Mouse (Mus musculus) stomach, embryonic 14.5 days (tissue): ENCODE data around the gene Pcnx2. TPM values are rescaled to one million over a fixed set of nuclear protein-coding genes. Genes with fewer than 3 reads are reported as not detected.

Experiments
- ATAC-seq: fragments of 200-750 bp; cut with Nextera tagmentation; 2 replicates; pipeline ENCODE4 v1.8.0; 2017; ENCODE audit warnings: low read depth, moderate TSS enrichment; ENCODE audit not compliant: insufficient number of reproducible peaks, insufficient read depth, low FRiP score
- H3K27ac ChIP-seq: fragments of 300-500 bp; sonication (generic); 2 replicates; pipeline ENCODE4 v1.5.1; 2014; ENCODE audit warnings: mild to moderate bottlenecking, low read length, moderate library complexity, mixed read lengths
- H3K27me3 ChIP-seq: fragments of 300-500 bp; sonication (generic); 2 replicates; pipeline ENCODE4 v1.6.1; 2014; ENCODE audit warnings: low read length, control low read depth, mixed read lengths; ENCODE audit not compliant: control insufficient read depth, insufficient read depth
- H3K36me3 ChIP-seq: fragments of 300-500 bp; sonication (generic); 2 replicates; pipeline ENCODE4 v1.6.1; 2014; ENCODE audit warnings: mild to moderate bottlenecking, control low read depth, low read length, moderate library complexity, mixed read lengths; ENCODE audit not compliant: control insufficient read depth, insufficient read depth
- H3K4me1 ChIP-seq: fragments of 300-500 bp; sonication (generic); 2 replicates; pipeline ENCODE4 v1.6.1; 2014; ENCODE audit warnings: low read length, control low read depth, mixed read lengths; ENCODE audit not compliant: control insufficient read depth, insufficient read depth
- H3K4me2 ChIP-seq: fragments of 300-500 bp; sonication (generic); replicated peaks from 2 replicates; pipeline ENCODE4 v1.6.1; 2014; ENCODE audit warnings: low read depth, low read length, control low read depth
- H3K4me3 ChIP-seq: fragments of 300-500 bp; sonication (generic); 2 replicates; pipeline ENCODE4 v1.5.1; 2014; ENCODE audit warnings: low read depth, low read length, control low read depth
- H3K9ac ChIP-seq: fragments of 300-500 bp; sonication (generic); replicated peaks from 2 replicates; pipeline ENCODE4 v1.6.1; 2014; ENCODE audit warnings: low read depth, mild to moderate bottlenecking, control low read depth, low read length, moderate library complexity, mixed read lengths
- H3K9me3 ChIP-seq: fragments of 300-500 bp; sonication (generic); 2 replicates; pipeline ENCODE4 v1.6.1; 2016; ENCODE audit warnings: low read depth, low read length, control low read depth; ENCODE audit not compliant: control insufficient read depth
- WGBS: fragments of 180-500 bp; shearing (Covaris S2); extraction: QIAGEN DNeasy Blood & Tissue Kit; methylation state at CpG from one replicate; pipeline ENCODE4 v1.1.7; 2014; 5-methylcytosine and 5-hydroxymethylcytosine counted together
- polyA plus RNA-seq: library from polyadenylated mRNA; unstranded; fragments of >200 nt; fragmentation: Nextera tagmentation; extraction: Ambion mirVana; gene quantifications from 2 replicates; pipeline ENCODE4 v1.2.1, GENCODE M21; 2014

Pcnx2 gene
- polyA plus RNA-seq, 1 experiment from 2014 or later = 0.29 TPM

DNA sequence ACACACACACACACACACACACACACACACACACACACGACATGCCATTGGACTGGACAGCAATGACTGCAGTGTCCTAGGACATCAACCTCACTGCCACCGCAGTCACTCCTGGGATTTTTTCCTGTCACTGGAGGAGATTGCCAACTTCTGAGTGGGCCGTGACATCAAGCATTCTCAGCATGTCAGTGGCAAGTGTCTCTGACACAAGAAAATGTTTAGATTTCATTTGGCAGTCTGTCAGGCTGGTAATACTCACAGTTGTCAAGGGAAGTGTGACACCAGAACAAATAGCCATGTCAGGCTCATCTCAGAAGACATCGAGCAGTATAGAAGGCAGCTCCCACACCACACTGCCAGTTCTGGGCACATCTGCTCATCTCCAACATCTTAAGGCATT is 17.7 kb downstream of the Pcnx2 start:
- no peaks in the 10 kb centered on the region; the same call in 1 of the 2 replicates for H3K4me1 ChIP-seq
- no peak for ATAC-seq
- no peaks in the 10 kb centered on the region for H3K9me3 ChIP-seq
- H3K4me2 ChIP-seq = no peak overlapping the region
- H3K27ac ChIP-seq = no peak overlapping the region
- no peaks in the 10 kb centered on the region for H3K36me3 ChIP-seq
- 82% methylated on average over 4 of the region's 4 CpGs for WGBS
- H3K9ac ChIP-seq = no peak overlapping the region
- no peak overlapping the region for H3K4me3 ChIP-seq
- no peaks in the 10 kb centered on the region for H3K27me3 ChIP-seq

DNA sequence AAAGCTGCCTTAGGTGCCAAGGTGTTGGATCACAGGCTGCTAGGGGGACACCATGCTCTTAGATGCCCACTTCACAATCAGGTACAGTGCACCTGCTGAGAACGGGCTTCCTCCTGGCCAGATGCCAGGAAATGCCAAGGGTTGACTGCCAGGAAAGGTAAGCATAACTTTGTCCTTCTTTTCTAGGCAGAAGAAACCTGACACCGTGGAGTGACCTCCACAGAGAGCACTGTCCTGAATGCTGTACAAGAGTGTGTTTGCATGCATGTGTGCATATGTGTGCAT is 24.9 kb downstream of the Pcnx2 start:
- 68% methylated on average over 2 of the region's 2 CpGs for WGBS
- no peak overlapping the region for H3K4me2 ChIP-seq
- no peak overlapping the region for H3K9ac ChIP-seq
- ATAC-seq = no peak
- H3K36me3 ChIP-seq = no peaks in the 10 kb centered on the region
- no peak overlapping the region for H3K4me3 ChIP-seq
- H3K9me3 ChIP-seq = no peaks in the 10 kb centered on the region
- no peaks in the 10 kb centered on the region for H3K4me1 ChIP-seq
- no peak overlapping the region for H3K27ac ChIP-seq
- no peaks in the 10 kb centered on the region for H3K27me3 ChIP-seq

DNA sequence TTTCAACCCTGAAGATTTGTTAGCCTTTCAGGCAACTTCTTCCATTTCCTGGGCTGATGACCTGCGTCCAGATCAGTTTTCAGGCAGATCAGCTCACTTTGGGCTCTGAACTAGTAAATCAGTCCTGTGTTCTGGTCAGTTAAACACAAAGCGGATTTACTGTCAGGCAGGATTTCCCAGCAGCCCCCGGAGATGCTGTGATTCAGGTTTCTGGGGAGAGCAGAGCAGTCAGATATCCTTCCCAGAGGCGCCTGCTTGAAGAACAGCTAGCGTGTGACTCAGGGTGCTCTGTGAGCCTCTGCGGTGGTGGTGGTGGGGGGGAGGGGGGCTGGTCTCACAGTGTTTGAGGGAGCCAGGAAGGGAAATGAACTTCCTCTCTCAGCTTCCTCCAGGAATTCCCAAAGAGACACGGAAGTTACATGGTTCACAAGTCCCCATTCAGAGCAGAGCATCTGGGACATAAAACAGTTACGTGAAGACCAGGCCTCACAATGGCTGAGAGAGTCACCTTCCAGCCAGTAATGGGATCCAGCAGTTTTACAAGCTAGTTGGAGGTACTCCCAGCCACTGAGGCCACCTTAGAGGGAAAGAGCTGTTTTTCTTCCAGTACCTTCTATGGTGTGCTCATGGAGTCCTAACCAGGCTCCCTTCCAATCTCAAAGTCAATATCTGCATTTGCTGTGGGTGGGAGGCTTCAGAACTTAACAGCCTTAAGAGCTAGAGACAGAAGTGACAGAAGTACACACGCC is 25.4 kb downstream of the Pcnx2 start:
- WGBS = 53% methylated on average over 9 of the region's 9 CpGs
- H3K4me2 ChIP-seq = no peak overlapping the region
- H3K27ac ChIP-seq = peak overlapping the region; percentile 21; the same call in 1 of the 2 replicates
- ATAC-seq = no peak
- H3K4me3 ChIP-seq = no peak overlapping the region
- no peaks in the 10 kb centered on the region for H3K4me1 ChIP-seq
- H3K9ac ChIP-seq = no peak overlapping the region
- no peaks in the 10 kb centered on the region for H3K36me3 ChIP-seq
- H3K9me3 ChIP-seq = no peaks in the 10 kb centered on the region
- no peaks in the 10 kb centered on the region for H3K27me3 ChIP-seq

DNA sequence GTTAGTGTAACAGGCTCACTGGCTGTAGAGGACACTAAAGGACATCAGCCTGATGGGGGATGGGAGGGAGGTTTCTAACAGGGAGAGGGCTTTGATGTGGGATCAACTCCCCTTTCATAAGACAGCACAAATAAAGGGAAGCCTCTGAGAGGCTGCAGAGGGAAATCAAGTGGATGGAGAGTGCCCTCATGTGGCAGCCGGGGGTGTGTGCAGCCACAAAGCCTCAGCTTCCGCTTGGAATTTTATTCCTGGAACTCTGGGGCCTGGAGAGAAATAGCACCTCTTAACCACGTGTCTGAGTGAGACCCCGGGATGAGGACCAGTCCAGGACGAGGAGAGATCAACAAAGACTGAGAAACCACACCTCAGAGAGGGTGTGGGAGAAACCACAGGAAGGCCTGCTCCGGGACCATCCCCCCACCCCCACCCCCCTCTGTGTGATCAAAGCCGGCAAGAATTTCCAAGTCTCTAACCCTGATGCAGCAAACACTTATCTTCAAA is 27.2 kb downstream of the Pcnx2 start:
- no peak overlapping the region for H3K4me2 ChIP-seq
- H3K4me1 ChIP-seq = no peaks in the 10 kb centered on the region
- ATAC-seq = no peak
- no peak overlapping the region for H3K9ac ChIP-seq
- H3K4me3 ChIP-seq = no peak overlapping the region
- 1% methylated on average over 7 of the region's 7 CpGs for WGBS
- no peaks in the 10 kb centered on the region for H3K36me3 ChIP-seq
- H3K9me3 ChIP-seq = no peaks in the 10 kb centered on the region
- no peak overlapping the region for H3K27ac ChIP-seq
- no peaks in the 10 kb centered on the region for H3K27me3 ChIP-seq

DNA sequence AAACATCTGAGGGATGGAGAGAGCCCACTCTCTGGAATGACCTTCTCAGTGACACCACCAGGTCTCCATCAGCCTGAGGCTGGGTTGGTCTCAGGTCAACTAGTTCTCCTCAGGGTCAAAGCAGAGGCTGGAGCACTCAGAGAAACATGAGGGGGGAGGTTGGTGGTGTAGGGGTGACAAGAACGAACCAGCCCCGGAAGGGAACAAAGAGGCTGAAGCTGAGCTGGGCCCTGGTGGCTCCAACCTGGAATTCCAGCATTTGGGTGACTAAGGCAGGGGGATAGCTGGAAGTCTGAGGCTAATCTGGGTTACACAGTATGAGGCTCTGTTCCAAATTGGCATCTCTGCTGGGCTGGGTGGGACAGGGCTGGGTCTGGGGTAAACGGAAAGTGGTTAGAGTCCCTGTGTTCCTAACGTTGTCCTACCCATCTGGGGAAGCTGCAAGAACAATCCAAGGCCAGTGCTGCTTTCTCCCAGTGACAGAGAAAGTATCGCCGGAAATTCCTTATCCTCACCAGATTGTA is 27.9 kb downstream of the Pcnx2 start:
- Histone ChIP-seq H3K27me3 (no peaks in the 10 kb centered on the region), H3K9ac (no peak overlapping the region), H3K9me3 (no peaks in the 10 kb centered on the region), H3K4me3 (no peak overlapping the region), H3K4me2 (no peak overlapping the region), H3K4me1 (no peaks in the 10 kb centered on the region), H3K36me3 (no peaks in the 10 kb centered on the region), H3K27ac (no peak overlapping the region)
- ATAC-seq = peak; percentile 25; the same call in 1 of the 2 replicates
- WGBS = 25% methylated on average over 6 of the region's 6 CpGs

DNA sequence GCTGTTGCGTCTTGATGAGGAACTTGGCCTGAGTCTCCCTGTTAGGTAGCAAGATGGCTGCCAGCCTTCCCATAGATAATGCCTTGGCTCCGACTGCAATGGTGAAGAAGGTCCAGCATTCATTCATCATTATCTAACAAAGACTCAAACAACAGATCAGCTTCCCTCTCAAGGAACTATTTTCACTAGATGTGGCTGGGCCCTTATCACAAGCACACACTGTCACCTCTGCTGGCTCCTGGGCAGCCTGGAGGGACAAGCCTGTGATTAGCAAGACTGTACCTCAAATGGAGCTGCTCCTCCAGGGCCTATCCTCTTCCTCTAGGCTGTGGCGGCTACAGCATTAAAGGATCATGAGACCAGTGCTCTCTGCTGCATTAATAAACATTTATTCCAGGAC is 28.4 kb downstream of the Pcnx2 start:
- H3K27ac ChIP-seq = no peak overlapping the region
- WGBS = 69% methylated on average over 3 of the region's 3 CpGs
- no peak overlapping the region for H3K9ac ChIP-seq
- no peak overlapping the region for H3K4me2 ChIP-seq
- no peaks in the 10 kb centered on the region for H3K27me3 ChIP-seq
- H3K36me3 ChIP-seq = no peaks in the 10 kb centered on the region
- ATAC-seq = no peak
- H3K9me3 ChIP-seq = no peaks in the 10 kb centered on the region
- H3K4me1 ChIP-seq = no peaks in the 10 kb centered on the region
- H3K4me3 ChIP-seq = no peak overlapping the region

DNA sequence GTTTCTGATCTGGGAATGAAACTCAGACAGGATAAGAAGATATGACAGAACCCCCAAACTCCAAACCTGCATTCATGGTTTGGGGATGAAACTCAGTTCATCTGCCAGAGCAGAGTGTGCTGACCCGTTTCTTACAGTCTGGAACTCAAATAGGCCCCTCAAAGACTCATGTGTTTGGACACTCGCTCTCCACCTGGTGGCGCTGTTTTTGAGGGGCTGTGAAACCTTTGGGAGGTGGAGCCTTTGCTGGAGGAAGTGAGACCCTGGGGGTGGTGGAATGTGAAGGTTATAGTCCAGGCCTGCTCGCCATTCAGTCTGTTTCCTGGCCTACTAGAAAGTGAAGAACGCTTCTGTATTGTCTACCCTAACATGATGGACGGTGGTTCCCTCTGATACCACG is 29.6 kb downstream of the Pcnx2 start:
- no peak for ATAC-seq
- no peak overlapping the region for H3K27ac ChIP-seq
- no peak overlapping the region for H3K4me2 ChIP-seq
- H3K27me3 ChIP-seq = no peaks in the 10 kb centered on the region
- H3K9ac ChIP-seq = no peak overlapping the region
- no peaks in the 10 kb centered on the region for H3K4me1 ChIP-seq
- 52% methylated on average over 7 of the region's 7 CpGs for WGBS
- no peaks in the 10 kb centered on the region for H3K36me3 ChIP-seq
- no peaks in the 10 kb centered on the region for H3K9me3 ChIP-seq
- H3K4me3 ChIP-seq = no peak overlapping the region

DNA sequence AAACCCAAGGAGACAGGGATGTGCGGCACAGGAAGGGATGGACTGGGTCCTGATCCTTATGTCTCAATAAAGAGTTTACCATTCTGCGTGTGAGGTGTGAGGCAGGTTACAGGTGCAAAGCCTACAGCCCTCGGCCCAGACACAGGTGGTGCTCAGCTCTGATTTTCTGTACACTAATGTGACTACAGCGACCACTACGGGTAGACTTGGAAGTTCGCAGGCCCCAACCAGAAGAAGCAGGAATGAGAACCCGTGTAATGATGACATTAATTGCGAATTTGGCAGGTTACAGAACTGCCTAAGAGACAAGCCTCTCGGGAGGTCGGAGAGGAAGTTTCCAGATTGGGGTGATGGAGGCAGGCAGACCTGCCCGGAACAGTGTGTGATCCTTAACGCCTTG is 32.0 kb downstream of the Pcnx2 start:
- WGBS = 71% methylated on average over 12 of the region's 12 CpGs
- ATAC-seq = no peak
- Histone ChIP-seq H3K4me3 (no peak overlapping the region), H3K27ac (no peak overlapping the region), H3K4me1 (no peaks in the 10 kb centered on the region), H3K4me2 (no peak overlapping the region), H3K36me3 (no peaks in the 10 kb centered on the region), H3K9me3 (no peaks in the 10 kb centered on the region), H3K27me3 (no peaks in the 10 kb centered on the region), H3K9ac (no peak overlapping the region)

DNA sequence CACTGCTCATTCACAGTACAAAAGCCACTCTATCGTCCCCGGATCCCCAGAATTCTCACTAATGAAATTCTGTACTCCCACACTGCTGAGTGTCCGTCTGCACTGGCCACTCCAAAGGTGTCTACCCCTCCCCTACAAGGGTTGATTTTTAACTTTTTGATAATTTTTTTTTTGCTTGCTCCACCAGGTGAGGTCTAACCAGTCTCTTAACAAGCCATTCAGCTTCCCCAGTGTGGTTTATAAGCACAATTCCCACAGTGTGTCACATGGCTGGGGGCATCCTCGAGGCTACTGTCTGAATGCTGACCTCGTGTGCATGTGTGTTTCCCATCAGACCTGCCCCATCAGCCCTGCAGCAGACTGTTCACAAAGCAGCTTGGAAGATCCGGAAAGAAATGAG is 40.9 kb downstream of the Pcnx2 start:
- no peak overlapping the region for H3K27ac ChIP-seq
- H3K27me3 ChIP-seq = no peaks in the 10 kb centered on the region
- no peak overlapping the region for H3K4me3 ChIP-seq
- H3K36me3 ChIP-seq = no peaks in the 10 kb centered on the region
- no peak overlapping the region for H3K4me2 ChIP-seq
- no peak overlapping the region for H3K9ac ChIP-seq
- H3K4me1 ChIP-seq = no peaks in the 10 kb centered on the region; the same call in 1 of the 2 replicates
- ATAC-seq = no peak
- H3K9me3 ChIP-seq = no peaks in the 10 kb centered on the region
- WGBS = 57% methylated on average over 6 of the region's 6 CpGs
